In genomic region chr2:130563212-130564055, GRCm38 (mm10) we compare ENCODE assay signal across 8 mouse cellular contexts. TPM values are rescaled to one million over a fixed set of nuclear protein-coding genes. Genes with fewer than 3 reads are reported as not detected.
DNase-seq lines count a peak whose midpoint lies in the region; ATAC-seq lines count a peak whose summit lies in the region.

Mrps26 (plus strand) TSS chr2:130563742.

- no peaks in the 10 kb centered on the region for H3K9me3 ChIP-seq in hindbrain, embryonic 12.5 days (replicated peaks)

- peak; percentile 95 for DNase-seq in NIH3T3 (ENCODE audit: low read depth)
- peak; percentile 93 to 97 for DNase-seq in cerebellum, postnatal 10 days
- DNase-seq in frontal cortex, postnatal 10 days (ENCODE audit: low spot score in 2 of 2), result peak; percentile 90 to 91
- peak; percentile 87 to 94 for DNase-seq in layer of hippocampus, postnatal 14 days (ENCODE audit: low spot score in 2 of 2)
- peak; percentile 91 for DNase-seq in lung, postnatal 14 days
- peak; percentile 78 for DNase-seq in retina, adult 2 months (ENCODE audit: low read depth, low spot score)
- peak; percentile 89 to 95 for DNase-seq in thymus, postnatal 36 days

- H3K27ac ChIP-seq in hindbrain, embryonic 12.5 days, result peak within 1 kb of the TSS; percentile 68

- ATAC-seq in hindbrain, embryonic 12.5 days (ENCODE audit: low FRiP score), result peak; percentile 98

- H3K9ac ChIP-seq in hindbrain, embryonic 12.5 days, result peak within 1 kb of the TSS; percentile 94

- peaks cover 19% of the 10 kb centered on the region for H3K36me3 ChIP-seq in hindbrain, embryonic 12.5 days

- under 1% methylated on average over 60 of the region's 61 CpGs for WGBS in hindbrain, embryonic 12.5 days

- peaks cover 18% of the 10 kb centered on the region for H3K4me1 ChIP-seq in hindbrain, embryonic 12.5 days

- peak within 1 kb of the TSS; percentile 89 for H3K4me3 ChIP-seq in hindbrain, embryonic 12.5 days

- H3K27me3 ChIP-seq in hindbrain, embryonic 12.5 days, result no peaks in the 10 kb centered on the region

- peak within 1 kb of the TSS; percentile 96 for H3K4me2 ChIP-seq in hindbrain, embryonic 12.5 days (replicated peaks)

RNA-seq across cellular contexts. Expression of gene Mrps26, which starts in this region (rescaled TPM):
- 70.7 and 73.3 TPM in 2 replicates for polyA plus RNA-seq in hindbrain, embryonic 12.5 days (2016; fragmentation: Nextera tagmentation; extraction: Ambion mirVana)
- 10 to 100 TPM; 80.2 to 82.6 TPM for total RNA-seq in layer of hippocampus, postnatal 14 days (2021)

Comparison
In these comparisons a context has a peak if more than half of its experiments do, and no peak if none do; other contexts are left out.
1. Peak in every context shown above with its lines: DNase-seq, ATAC-seq, H3K4me3 ChIP-seq and H3K27ac ChIP-seq.